Mouse (Mus musculus) leukemia stem cell, adult 10-12 weeks (primary cell): ENCODE data around the gene Fmo5. TPM values are rescaled to one million over a fixed set of nuclear protein-coding genes. Genes with fewer than 3 reads are reported as not detected.

Experiments used
- polyA plus RNA-seq: library from polyadenylated mRNA; stranded (reverse); fragments of >175 nt; gene quantifications from 2 replicates; pipeline ENCODE4 v1.2.3, GENCODE M21; 2012; ENCODE audit warnings: low replicate concordance

Fmo5 gene
- 0.71 TPM in 1 of 2 replicates, not detected in the other for polyA plus RNA-seq

GRCm38 (mm10) chr3:97628391-97629001 lies at the start of gene Fmo5:
TSS of gene Fmo5 (plus strand) at chr3:97628804.

GRCm38 (mm10) chr3:97609845-97610410 lies 18.7 kb upstream of the Fmo5 start, which contains the start of gene Chd1l:
TSS of gene Chd1l (minus strand) at chr3:97610203.

GRCm38 (mm10) chr3:97657655-97658411 lies 29.2 kb downstream of the Fmo5 start, which contains the start of gene Prkab2:
TSS of gene Prkab2 (plus strand) at chr3:97658193.

GRCm38 (mm10) chr3:97674644-97675110 lies 46.1 kb downstream of the Fmo5 start, which contains the start of gene Gm17651:
TSS of gene Gm17651 (minus strand) at chr3:97674694.

Other genes with a start within 250 kb of the Fmo5 start
- gene Olfr1402, start 206.8 kb upstream of the Fmo5 start, polyA plus RNA-seq: not detected in 2 replicates
- gene Chd1l, start 18.6 kb upstream of the Fmo5 start, polyA plus RNA-seq: 2.5 and 6.8 TPM in 2 replicates
- gene Prkab2, start 29.4 kb downstream of the Fmo5 start, polyA plus RNA-seq: 0.48 and 2.9 TPM in 2 replicates
- not detected in 2 replicates for gene Gm17651, start 45.9 kb downstream of the Fmo5 start, polyA plus RNA-seq